Mouse (Mus musculus): Measurements from ENCODE around the gene Trpm4.

DNA sequence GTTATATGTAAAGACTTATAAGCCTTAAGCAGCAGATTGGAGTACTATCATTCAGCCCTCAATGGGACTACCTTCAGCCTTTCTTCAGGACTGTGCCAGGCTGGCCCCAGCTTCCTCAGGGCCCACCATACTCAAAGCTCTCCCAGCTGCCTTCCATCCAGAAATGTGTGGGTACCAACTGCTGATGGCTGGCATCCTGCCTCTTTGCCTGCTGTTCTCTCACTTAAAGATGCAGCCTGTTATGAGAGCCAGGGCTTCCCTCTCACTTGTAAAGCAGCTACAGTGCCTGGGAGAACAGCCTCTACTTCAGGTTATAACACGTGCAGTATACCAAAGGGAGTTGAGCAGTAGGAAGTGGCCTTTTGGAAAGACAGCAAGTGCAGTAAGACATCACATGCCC, 42.5 kb upstream of the Trpm4 start:
- no peak for TF ChIP-seq CTCF (IDR thresholded peaks at IDR 0.05)
- TF ChIP-seq EP300 (IDR thresholded peaks at IDR 0.05), result no peak

Data from lung, postnatal 0 days (tissue).